Mouse (Mus musculus): ENCODE measurements around the gene Hnrnph1.

Hnrnph1 gene

GRCm38 (mm10) chr11:50403367-50404014, 26.7 kb downstream of the Hnrnph1 start:
- DNase-seq (ENCODE audit: low spot score) = peak; percentile 68

GRCm38 (mm10) chr11:50407235-50407634, 30.4 kb downstream of the Hnrnph1 start:
- no peak for DNase-seq (ENCODE audit: low spot score)

- DNase-seq (ENCODE audit: low spot score) = no peak
Measured at GRCm38 (mm10) chr11:50415563-50416241, 38.9 kb downstream of the Hnrnph1 start.

- DNase-seq (ENCODE audit: low spot score) = no peak
Measured at GRCm38 (mm10) chr11:50417856-50418255, 41.1 kb downstream of the Hnrnph1 start.

- DNase-seq (ENCODE audit: low spot score) = no peak
Measured at GRCm38 (mm10) chr11:50421461-50421860, 44.7 kb downstream of the Hnrnph1 start.

- peak; percentile 67 for DNase-seq (ENCODE audit: low spot score)
Measured at GRCm38 (mm10) chr11:50421934-50422780, 45.4 kb downstream of the Hnrnph1 start.

GRCm38 (mm10) chr11:50426056-50426455, 49.3 kb downstream of the Hnrnph1 start:
- DNase-seq (ENCODE audit: low spot score) = no peak

- peak; percentile 64 for DNase-seq (ENCODE audit: low spot score)
Measured at GRCm38 (mm10) chr11:50430277-50431133, 53.7 kb downstream of the Hnrnph1 start, which contains the start of gene Rufy1. Gene Rufy1 (minus strand): TSS chr11:50431125.

GRCm38 (mm10) chr11:50431134-50432068, 54.6 kb downstream of the Hnrnph1 start:
- DNase-seq (ENCODE audit: low spot score) = no peak

GRCm38 (mm10) chr11:50432069-50432440, 55.3 kb downstream of the Hnrnph1 start:
- DNase-seq (ENCODE audit: low spot score) = no peak

GRCm38 (mm10) chr11:50432896-50433295, 56.1 kb downstream of the Hnrnph1 start:
- no peak for DNase-seq (ENCODE audit: low spot score)
